Mouse (Mus musculus): Measurements from ENCODE around the gene 1700029H14Rik. TPM values are rescaled to one million over a fixed set of nuclear protein-coding genes. Genes with fewer than 3 reads are reported as not detected.

The 1700029H14Rik gene
- not detected in 2 replicates for polyA plus RNA-seq (2012; ENCODE audit: insufficient read depth, insufficient read length, low replicate concordance, missing spikeins)

GRCm38 (mm10) chr8:13562118-13562517 is at the start of gene 1700029H14Rik:
Gene 1700029H14Rik (minus strand): TSS chr8:13562461.
- H3K4me1 ChIP-seq (ENCODE audit: control insufficient read depth, insufficient read depth, low read length) = peaks cover 3% of the 10 kb centered on the region; the same call in 1 of the 2 replicates
- WGBS = 42% methylated on average over 13 of the region's 13 CpGs
- no peak for TF ChIP-seq CTCF (IDR thresholded peaks at IDR 0.05; ENCODE audit: insufficient read depth, low read depth, low read length)
- TF ChIP-seq POLR2A (IDR thresholded peaks at IDR 0.05; ENCODE audit: insufficient read depth, low read depth, low read length) = no peak
- H3K4me3 ChIP-seq (ENCODE audit: insufficient read depth, low read depth, low read length) = no peak within 1 kb of the TSS
- H3K27ac ChIP-seq (ENCODE audit: insufficient read depth, low read depth, low read length) = no peak within 1 kb of the TSS

GRCm38 (mm10) chr8:13611702-13612101 is 49.4 kb upstream of the 1700029H14Rik start:
- peaks cover 57% of the 10 kb centered on the region for H3K4me1 ChIP-seq (ENCODE audit: control insufficient read depth, insufficient read depth, low read length)
- TF ChIP-seq POLR2A (IDR thresholded peaks at IDR 0.05; ENCODE audit: insufficient read depth, low read depth, low read length) (no peak), CTCF (IDR thresholded peaks at IDR 0.05; ENCODE audit: insufficient read depth, low read depth, low read length) (no peak)
- 53% methylated on average over 12 of the region's 12 CpGs for WGBS
- no peak overlapping the region for H3K4me3 ChIP-seq (ENCODE audit: insufficient read depth, low read depth, low read length)
- peak overlapping the region; percentile 79 for H3K27ac ChIP-seq (ENCODE audit: insufficient read depth, low read depth, low read length)

- no peak overlapping the region for H3K4me3 ChIP-seq (ENCODE audit: insufficient read depth, low read depth, low read length)
- peaks cover 53% of the 10 kb centered on the region for H3K4me1 ChIP-seq (ENCODE audit: control insufficient read depth, insufficient read depth, low read length)
- H3K27ac ChIP-seq (ENCODE audit: insufficient read depth, low read depth, low read length) = peak overlapping the region; percentile 33; the same call in 1 of the 2 replicates
- no peak for TF ChIP-seq CTCF (IDR thresholded peaks at IDR 0.05; ENCODE audit: insufficient read depth, low read depth, low read length)
- no peak for TF ChIP-seq POLR2A (IDR thresholded peaks at IDR 0.05; ENCODE audit: insufficient read depth, low read depth, low read length)
- 79% methylated on average over 5 of the region's 5 CpGs for WGBS
Observed at GRCm38 (mm10) chr8:13609971-13610370, 47.7 kb upstream of the 1700029H14Rik start.

GRCm38 (mm10) chr8:13608946-13609345 is 46.7 kb upstream of the 1700029H14Rik start:
- no peak overlapping the region for H3K27ac ChIP-seq (ENCODE audit: insufficient read depth, low read depth, low read length)
- H3K4me3 ChIP-seq (ENCODE audit: insufficient read depth, low read depth, low read length) = no peak overlapping the region
- H3K4me1 ChIP-seq (ENCODE audit: control insufficient read depth, insufficient read depth, low read length) = peaks cover 46% of the 10 kb centered on the region
- WGBS = 91% methylated on average over 6 of the region's 6 CpGs
- TF ChIP-seq POLR2A (IDR thresholded peaks at IDR 0.05; ENCODE audit: insufficient read depth, low read depth, low read length) (no peak), CTCF (IDR thresholded peaks at IDR 0.05; ENCODE audit: insufficient read depth, low read depth, low read length) (no peak)

GRCm38 (mm10) chr8:13605920-13606480 is 43.7 kb upstream of the 1700029H14Rik start:
- Histone ChIP-seq H3K4me1 (ENCODE audit: control insufficient read depth, insufficient read depth, low read length) (peaks cover 34% of the 10 kb centered on the region), H3K4me3 (ENCODE audit: insufficient read depth, low read depth, low read length) (no peak overlapping the region), H3K27ac (ENCODE audit: insufficient read depth, low read depth, low read length) (peak overlapping the region; percentile 37)
- 74% methylated on average over 7 of the region's 7 CpGs for WGBS
- TF ChIP-seq CTCF (IDR thresholded peaks at IDR 0.05; ENCODE audit: insufficient read depth, low read depth, low read length) (no peak), POLR2A (IDR thresholded peaks at IDR 0.05; ENCODE audit: insufficient read depth, low read depth, low read length) (no peak)

GRCm38 (mm10) chr8:13602621-13603020 is 40.4 kb upstream of the 1700029H14Rik start:
- WGBS = 40% methylated on average over 8 of the region's 8 CpGs

DNA sequence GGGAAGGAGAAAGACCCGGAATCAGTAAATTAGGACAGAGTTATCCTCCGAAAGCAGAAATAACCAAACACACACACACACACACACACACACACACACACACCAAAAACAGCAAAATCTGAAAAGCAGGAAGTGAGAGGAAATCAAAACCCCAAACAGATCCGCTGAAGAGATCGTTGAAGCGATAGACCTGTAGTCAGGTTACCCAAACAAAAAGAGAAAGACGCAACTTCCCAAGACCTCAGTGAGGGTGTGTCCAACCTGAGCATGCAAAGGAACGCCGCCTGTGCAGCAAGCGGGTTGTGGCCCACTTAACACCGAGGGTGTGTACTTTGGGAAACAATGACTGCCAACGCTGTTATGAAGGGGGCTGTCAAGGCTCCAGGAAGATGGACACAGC is 38.9 kb upstream of the 1700029H14Rik start:
- Histone ChIP-seq H3K27ac (ENCODE audit: insufficient read depth, low read depth, low read length) (no peak overlapping the region), H3K4me1 (ENCODE audit: control insufficient read depth, insufficient read depth, low read length) (peaks cover 21% of the 10 kb centered on the region), H3K4me3 (ENCODE audit: insufficient read depth, low read depth, low read length) (no peak overlapping the region)
- TF ChIP-seq CTCF (IDR thresholded peaks at IDR 0.05; ENCODE audit: insufficient read depth, low read depth, low read length) = no peak
- TF ChIP-seq POLR2A (IDR thresholded peaks at IDR 0.05; ENCODE audit: insufficient read depth, low read depth, low read length) = no peak
- WGBS = 82% methylated on average over 11 of the region's 11 CpGs

More at GRCm38 (mm10) chr8:13602621-13603020, 40.4 kb upstream of the 1700029H14Rik start:
- Histone ChIP-seq H3K4me1 (ENCODE audit: control insufficient read depth, insufficient read depth, low read length) (peaks cover 23% of the 10 kb centered on the region), H3K27ac (ENCODE audit: insufficient read depth, low read depth, low read length) (no peak overlapping the region; the same call in 1 of the 2 replicates), H3K4me3 (ENCODE audit: insufficient read depth, low read depth, low read length) (no peak overlapping the region)
- TF ChIP-seq POLR2A (IDR thresholded peaks at IDR 0.05; ENCODE audit: insufficient read depth, low read depth, low read length) (no peak), CTCF (IDR thresholded peaks at IDR 0.05; ENCODE audit: insufficient read depth, low read depth, low read length) (no peak)

DNA sequence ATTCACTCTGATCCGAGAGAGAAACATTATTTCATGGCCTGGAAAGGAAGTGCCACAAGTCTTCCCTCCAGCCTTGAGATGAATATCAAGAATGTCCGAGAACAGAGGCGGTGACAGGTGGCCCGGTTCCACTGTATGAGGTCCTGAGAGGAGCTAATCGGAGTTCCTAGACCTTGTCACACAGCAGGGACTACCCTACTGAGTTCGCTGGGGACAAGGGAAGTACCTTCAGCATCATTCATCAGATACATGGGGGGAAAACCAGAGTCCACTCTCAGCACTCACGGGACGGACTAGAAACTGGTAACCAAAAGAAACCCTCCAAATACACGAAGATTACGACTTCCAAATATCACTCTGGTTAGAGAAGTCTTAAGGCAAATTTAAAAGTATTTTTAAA is 38.5 kb upstream of the 1700029H14Rik start:
- no peak overlapping the region for H3K27ac ChIP-seq (ENCODE audit: insufficient read depth, low read depth, low read length)
- WGBS = 85% methylated on average over 10 of the region's 10 CpGs
- no peak overlapping the region for H3K4me3 ChIP-seq (ENCODE audit: insufficient read depth, low read depth, low read length)
- TF ChIP-seq CTCF (IDR thresholded peaks at IDR 0.05; ENCODE audit: insufficient read depth, low read depth, low read length) (no peak), POLR2A (IDR thresholded peaks at IDR 0.05; ENCODE audit: insufficient read depth, low read depth, low read length) (no peak)
- H3K4me1 ChIP-seq (ENCODE audit: control insufficient read depth, insufficient read depth, low read length) = peaks cover 18% of the 10 kb centered on the region

DNA sequence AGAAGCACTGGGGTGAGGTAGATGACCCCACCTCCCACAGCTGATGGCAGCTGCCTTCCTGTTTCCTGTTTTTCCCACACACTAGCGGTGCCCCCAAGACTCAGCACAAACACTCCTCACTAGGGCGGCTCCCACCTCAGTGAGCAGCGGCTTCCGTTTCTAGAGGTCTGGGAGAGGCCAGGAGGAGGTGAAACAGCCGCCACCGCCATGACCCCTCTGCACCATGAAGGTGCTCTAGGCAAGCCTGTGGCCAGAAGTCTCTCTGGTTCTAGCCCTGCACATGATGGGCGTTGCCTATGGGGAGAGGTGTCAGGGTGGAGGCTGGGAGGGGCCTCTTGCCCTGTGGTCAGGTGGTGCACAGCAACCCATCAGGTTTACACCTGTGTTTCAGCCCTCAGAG is 37.9 kb upstream of the 1700029H14Rik start:
- Histone ChIP-seq H3K4me3 (ENCODE audit: insufficient read depth, low read depth, low read length) (no peak overlapping the region), H3K27ac (ENCODE audit: insufficient read depth, low read depth, low read length) (no peak overlapping the region), H3K4me1 (ENCODE audit: control insufficient read depth, insufficient read depth, low read length) (peaks cover 14% of the 10 kb centered on the region)
- WGBS = 75% methylated on average over 7 of the region's 7 CpGs
- TF ChIP-seq CTCF (IDR thresholded peaks at IDR 0.05; ENCODE audit: insufficient read depth, low read depth, low read length) = no peak
- TF ChIP-seq POLR2A (IDR thresholded peaks at IDR 0.05; ENCODE audit: insufficient read depth, low read depth, low read length) = no peak
